Mouse (Mus musculus) kidney, adult 11 months (tissue): ENCODE results near the gene H2-Q4.
A peak's percentile ranks its signal among the peaks of the same experiment; 100 is the strongest.
"Not testable (repeated sequence)": the region's sequence is repeated elsewhere in the genome, so short reads cannot be mapped to it uniquely, and the experiment has no call there.

Experiments used
- DNase-seq: peaks from one replicate; pipeline ENCODE4 v3.0.0; 2022

The H2-Q4 gene

DNA sequence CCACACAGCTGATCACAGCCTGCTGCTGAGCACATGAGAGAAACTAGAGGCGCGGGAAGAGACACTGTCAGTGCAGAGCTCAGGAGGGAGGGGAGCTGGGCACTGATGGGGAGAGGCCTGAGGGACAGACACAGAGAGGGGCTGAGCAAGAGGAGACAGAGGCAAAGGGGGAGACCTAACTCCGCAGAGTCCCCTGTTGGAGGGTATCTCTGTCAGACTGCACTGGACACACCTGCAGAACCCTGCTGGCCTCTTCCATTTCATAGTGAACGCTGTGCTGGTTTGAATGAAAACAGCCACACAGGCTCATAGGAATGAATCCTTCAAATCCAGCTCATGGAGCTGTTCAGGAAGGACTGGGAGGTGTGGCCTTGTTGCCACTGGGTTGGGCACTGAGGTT lies 41.9 kb downstream of the H2-Q4 start:
- DNase-seq = not testable (repeated sequence)

DNA sequence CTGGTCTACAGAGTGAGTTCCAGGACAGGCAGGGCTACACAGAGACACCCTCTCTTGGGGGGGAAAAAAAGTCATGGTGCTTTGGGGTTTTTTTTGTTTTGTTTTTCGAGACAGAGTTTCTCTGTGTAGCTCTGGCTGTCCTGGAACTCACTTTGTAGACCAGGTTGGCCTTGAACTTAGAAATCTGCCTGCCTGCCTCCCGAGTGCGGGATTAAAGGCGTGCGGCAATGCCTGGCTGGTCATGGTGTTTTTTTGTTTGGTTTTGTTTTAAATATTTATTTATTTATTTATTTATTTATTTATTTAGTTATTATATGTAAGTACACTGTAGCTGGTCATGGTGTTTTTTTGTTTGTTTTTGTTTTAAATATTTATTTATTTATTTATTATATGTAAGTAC lies 42.9 kb downstream of the H2-Q4 start:
- DNase-seq = not testable (repeated sequence)

DNA sequence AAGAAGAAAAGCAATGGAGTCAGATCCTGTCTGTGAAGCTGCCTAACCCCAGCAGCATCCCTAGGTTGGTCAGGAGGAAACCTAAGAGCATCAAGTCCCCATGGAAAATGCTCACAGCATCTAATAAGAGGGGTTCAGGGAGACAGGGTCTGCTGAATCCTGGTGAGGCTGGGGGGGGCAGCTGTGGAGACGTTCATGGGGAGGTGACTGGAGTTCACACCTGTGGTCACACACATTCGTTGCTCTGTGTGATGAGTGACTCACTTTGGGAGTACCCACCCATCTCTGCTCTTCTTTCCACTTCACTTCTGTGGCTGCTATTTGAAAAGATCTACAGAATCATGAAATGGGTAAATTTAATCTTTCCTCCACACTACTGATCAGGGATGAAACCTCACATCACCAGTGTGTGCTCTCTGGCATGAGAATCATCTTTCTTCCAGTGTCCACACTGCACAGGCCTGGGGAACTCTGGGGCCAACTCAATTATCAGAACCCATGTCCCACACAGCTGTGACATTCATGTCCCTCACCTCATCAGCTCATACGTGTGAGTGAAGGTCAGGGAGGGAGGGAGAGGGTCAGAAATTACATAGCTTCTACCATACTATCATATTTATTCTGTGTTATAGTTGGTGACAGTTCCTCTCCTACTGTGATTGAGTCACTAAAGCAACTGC lies 43.9 kb downstream of the H2-Q4 start:
- DNase-seq = not testable (repeated sequence)

DNA sequence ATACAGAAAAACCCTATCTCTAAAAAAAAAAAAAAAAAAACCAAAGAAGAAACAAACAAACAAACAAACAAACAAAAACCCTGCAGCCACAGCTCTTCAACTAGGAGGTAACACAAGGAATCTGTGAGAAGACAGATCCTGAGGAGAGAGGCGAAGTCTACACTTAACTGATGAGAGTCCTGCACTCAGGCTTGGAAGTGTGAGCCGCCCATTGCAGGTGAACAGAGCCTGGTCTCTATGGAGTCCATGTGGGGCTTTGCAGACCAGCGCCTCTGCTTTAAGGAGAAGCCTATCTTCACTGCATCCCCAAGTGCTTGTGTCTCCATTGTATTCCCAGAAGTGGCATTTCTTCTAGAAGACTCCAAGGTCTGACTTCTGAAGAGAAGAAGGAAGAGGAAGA lies 44.7 kb downstream of the H2-Q4 start:
- not testable (repeated sequence) for DNase-seq

DNA sequence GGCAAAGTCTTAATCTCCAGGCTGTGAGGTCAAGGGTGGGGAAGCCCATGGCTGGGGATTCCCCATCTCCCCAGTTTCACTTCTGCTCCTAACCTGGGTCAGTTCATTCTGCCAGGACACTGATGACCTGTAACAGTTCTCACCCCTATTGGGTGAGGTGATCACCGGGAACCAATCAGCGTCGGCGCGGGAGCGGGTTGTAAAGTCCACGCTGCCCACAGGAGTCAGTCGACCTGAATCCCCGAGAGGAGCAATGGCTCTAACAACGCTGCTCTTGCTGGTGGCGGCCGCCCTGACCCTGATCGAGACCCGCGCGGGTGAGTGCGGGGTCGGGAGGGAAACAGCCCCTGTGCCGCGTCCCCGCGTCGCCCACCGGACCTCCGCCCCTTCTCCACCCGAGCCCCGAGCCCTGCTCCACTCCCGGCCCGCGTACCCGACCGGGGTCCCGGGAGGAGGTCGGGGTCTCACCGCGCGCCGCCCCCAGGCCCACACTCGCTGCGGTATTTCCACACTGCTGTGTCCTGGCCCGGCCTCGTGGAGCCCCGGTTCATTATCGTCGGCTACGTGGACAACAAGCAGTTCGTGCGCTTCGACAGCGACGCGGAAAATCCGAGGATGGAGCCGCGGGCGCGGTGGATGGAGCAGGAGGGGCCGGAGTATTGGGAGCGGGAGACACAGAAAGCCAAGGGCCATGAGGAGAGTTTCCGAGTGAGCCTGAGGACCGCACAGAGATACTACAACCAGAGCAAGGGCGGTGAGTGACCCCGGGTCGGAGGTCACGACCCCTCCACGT lies 45.4 kb downstream of the H2-Q4 start, which contains the start of gene H2-Q6:
TSS of gene H2-Q6 (plus strand) at position 227 of the 793 bp plus-strand sequence.
- DNase-seq = peak; percentile 76

DNA sequence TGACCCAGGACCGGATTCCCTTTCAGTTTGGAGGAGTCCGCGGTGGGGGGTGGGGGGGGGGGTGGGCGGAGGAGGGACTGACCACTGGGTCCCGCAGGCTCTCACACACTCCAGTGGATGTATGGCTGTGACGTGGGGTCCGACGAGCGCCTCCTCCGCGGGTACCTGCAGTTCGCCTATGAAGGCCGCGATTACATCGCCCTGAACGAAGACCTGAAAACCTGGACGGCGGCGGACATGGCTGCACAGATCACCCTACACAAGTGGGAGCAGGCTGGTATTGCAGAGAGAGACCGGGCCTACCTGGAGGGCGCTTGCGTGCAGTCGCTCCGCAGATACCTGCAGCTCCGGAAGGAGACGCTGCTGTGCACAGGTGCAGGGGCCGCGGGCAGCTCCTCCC lies 46.1 kb downstream of the H2-Q4 start:
- DNase-seq = not testable (repeated sequence)

DNA sequence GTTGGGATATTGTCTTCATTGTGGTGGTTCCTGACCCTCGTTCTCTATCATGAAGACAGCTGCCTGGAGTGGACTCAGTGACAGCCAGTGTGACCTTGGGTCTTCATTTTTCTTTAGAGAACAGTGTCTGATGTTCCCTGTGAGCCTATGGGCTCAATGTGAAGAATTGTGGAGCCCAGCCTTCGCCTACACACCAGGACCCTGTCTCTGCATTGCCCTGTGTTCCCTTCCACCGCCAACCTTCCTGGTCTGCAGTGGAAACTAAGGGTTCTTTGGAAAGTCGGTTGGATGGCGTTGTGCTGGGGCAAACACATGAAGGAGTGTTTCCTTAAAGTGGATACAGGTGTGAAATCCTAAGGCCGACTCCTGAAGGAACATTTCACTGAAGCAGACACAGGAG lies 49.5 kb downstream of the H2-Q4 start:
- DNase-seq = not testable (repeated sequence)

DNA sequence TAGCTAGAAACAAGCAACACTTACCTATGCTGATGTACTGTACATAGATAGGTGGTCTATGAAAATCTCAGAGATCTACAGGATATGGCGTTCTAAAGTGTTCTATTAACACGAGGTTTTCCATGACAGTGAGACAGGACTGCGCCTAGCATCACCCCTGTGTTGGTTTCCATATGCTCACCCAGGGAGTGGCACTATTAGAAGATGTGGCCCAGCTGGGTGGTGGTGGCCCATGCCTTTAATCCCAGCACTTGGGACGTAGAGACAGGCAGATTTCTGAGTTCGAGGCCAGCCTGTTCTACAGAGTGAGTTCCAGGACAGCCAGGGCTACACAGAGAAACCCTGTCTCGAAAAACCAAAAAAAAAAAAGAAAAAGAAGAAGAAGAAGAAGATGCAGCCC lies 51.3 kb downstream of the H2-Q4 start:
- DNase-seq = not testable (repeated sequence)

DNA sequence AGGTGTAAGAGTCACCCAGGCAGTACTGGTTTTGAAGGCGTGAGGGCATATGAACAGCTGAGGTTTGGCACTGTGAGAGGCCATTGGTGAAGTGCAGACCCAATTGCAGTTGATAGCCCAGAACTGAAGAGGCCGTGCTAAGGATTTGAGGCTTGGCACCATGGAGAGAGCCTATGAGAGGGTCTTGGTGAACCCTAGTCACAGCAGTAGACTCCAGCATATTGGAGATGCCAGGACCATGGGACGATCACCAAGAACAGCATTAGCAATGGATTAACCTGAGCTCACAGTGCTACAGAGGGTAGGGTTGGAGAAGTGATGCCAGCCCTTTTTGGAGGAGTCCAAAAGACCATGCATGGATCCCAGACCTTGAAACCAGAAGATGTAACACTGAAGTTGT lies 52.8 kb downstream of the H2-Q4 start:
- DNase-seq = not testable (repeated sequence)

DNA sequence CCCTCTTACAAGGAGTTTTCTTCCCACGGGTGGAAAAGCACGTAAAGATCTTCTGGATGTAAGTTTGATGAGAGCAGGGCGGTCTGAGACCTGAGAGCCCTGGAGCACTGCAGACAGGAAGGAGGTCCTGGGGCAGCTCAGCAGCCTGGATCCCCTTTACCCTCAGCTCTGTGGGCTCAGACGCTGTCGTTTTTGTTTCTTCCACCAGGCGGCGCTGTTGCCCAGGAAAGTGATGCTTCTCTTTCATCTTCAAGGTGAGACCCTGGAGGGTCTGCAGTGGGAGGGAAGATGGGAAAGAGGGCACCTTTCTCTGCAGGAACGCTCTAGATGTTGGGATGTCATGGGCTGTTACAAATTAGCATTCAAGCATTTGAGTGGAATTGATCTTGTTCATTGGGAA lies 55.4 kb downstream of the H2-Q4 start:
- DNase-seq = not testable (repeated sequence)
